17 mouse cellular contexts compared by ENCODE assay signal in genomic region chrX:6751549-6752047, GRCm38 (mm10). TPM values are rescaled to one million over a fixed set of nuclear protein-coding genes. Genes with fewer than 3 reads are reported as not detected.
DNase-seq lines count a peak whose midpoint lies in the region; ATAC-seq and TF ChIP-seq lines count a peak whose summit lies in the region.
"Had no signal": no experiment of that assay in that cellular context is flagged by ENCODE, and none has a peak within 500 bp of the region (broad histone marks: within the 10 kb centered on the region; RNA-seq: fewer than 3 reads in every experiment).

No protein-coding gene starts in this region.

- no peak for TF ChIP-seq RAD21 in CH12.LX (IDR thresholded peaks at IDR 0.05; ENCODE audit: low read depth, low read length)

- dilution Hi-C loops in CH12.LX (cut with MboI; ENCODE audit: extremely low pct_ligation_motif_present, extremely low pct_unique_long_range_greater_than_20kb, low sequenced_read_pairs), result no loop called here

- H3K4me1 ChIP-seq in CH12.LX (ENCODE audit: control insufficient read depth in 1 of 2, insufficient read depth in 2 of 2), result peaks cover 3 to 11% of the 10 kb centered on the region in 2 experiments; a peak in 2 of 4 replicates
- H3K4me1 ChIP-seq in forebrain, embryonic 13.5 days, result no peaks in the 10 kb centered on the region
- peaks cover 5% of the 10 kb centered on the region for H3K4me1 ChIP-seq in limb, embryonic 10.5 days
- H3K4me1 ChIP-seq: limb, embryonic 13.5 days; megakaryocyte, embryonic 14.5 days had no signal

- TF ChIP-seq CTCF in CH12.LX (conservative IDR thresholded peaks at IDR 0.05 in 1 of 2, IDR thresholded peaks at IDR 0.05 in 1 of 2; ENCODE audit: low read depth in 2 of 2, low read length in 2 of 2), result no peak

- no peak overlapping the region for H3K9ac ChIP-seq in CH12.LX (ENCODE audit: insufficient read depth, low read depth)
- no peak overlapping the region for H3K9ac ChIP-seq in forebrain, embryonic 13.5 days
- H3K9ac ChIP-seq: limb, embryonic 13.5 days had no signal

- in situ Hi-C loops in CH12.LX (cut with MboI; ENCODE audit: low pct_ligation_motif_present, low pct_unique_long_range_greater_than_20kb, low sequenced_read_pairs), result no loop called here

- no peak overlapping the region for H3K4me2 ChIP-seq in CH12.LX (ENCODE audit: insufficient read depth, low read depth, poor library complexity, severe bottlenecking)
- H3K4me2 ChIP-seq in forebrain, embryonic 13.5 days, result no peak overlapping the region
- H3K4me2 ChIP-seq: limb, embryonic 13.5 days had no signal

- 0 out of 2 replicates have a peak, but pooled peaks have one; percentile 36 for ATAC-seq in forebrain, embryonic 13.5 days
- ATAC-seq: CD4-positive, CD25-positive, alpha-beta regulatory T cell, adult 4 months had no signal

- WGBS in forebrain, embryonic 13.5 days, result 25% methylated on average over 6 of the region's 6 CpGs
- 33% methylated on average over 6 of the region's 6 CpGs for WGBS in limb, embryonic 10.5 days

- no peaks in the 10 kb centered on the region for H3K9me3 ChIP-seq in CH12.LX (replicated peaks; ENCODE audit: low read length)
- no peaks in the 10 kb centered on the region for H3K9me3 ChIP-seq in forebrain, embryonic 13.5 days (replicated peaks)
- no peaks in the 10 kb centered on the region for H3K9me3 ChIP-seq in limb, embryonic 10.5 days (replicated peaks)
- H3K9me3 ChIP-seq: limb, embryonic 13.5 days; megakaryocyte, embryonic 14.5 days had no signal

- no peak overlapping the region for H3K27ac ChIP-seq in CH12.LX (ENCODE audit: insufficient read depth, low read depth)
- no peak overlapping the region for H3K27ac ChIP-seq in forebrain, embryonic 13.5 days
- no peak overlapping the region for H3K27ac ChIP-seq in limb, embryonic 10.5 days
- H3K27ac ChIP-seq: limb, embryonic 13.5 days had no signal

- no peak overlapping the region for H3K4me3 ChIP-seq in CH12.LX (replicated peaks in 1 of 3; ENCODE audit: low read depth in 2 of 3, low read length in 2 of 3, poor library complexity in 1 of 3)
- no peak overlapping the region for H3K4me3 ChIP-seq in forebrain, embryonic 13.5 days
- no peak overlapping the region for H3K4me3 ChIP-seq in limb, embryonic 10.5 days
- H3K4me3 ChIP-seq: erythroblast, embryonic 14.5 days; limb, embryonic 13.5 days; megakaryocyte, embryonic 14.5 days had no signal

- no peaks in the 10 kb centered on the region for H3K79me2 ChIP-seq in CH12.LX (replicated peaks; ENCODE audit: control insufficient read depth, extremely low read depth, insufficient read depth, poor library complexity, severe bottlenecking)

- DNase-seq in CH12.LX (ENCODE audit: extremely low read depth), result peak; percentile 16
- DNase-seq in ZHBTc4 (ENCODE audit: low read depth, low spot score), result peak; percentile 1
- DNase-seq in limb, embryonic 10.5 days (ENCODE audit: low spot score), result peak; percentile 32
- no peak for DNase-seq in urinary bladder, postnatal 10 days (ENCODE audit: low spot score)
- no peak for DNase-seq in cerebellum, postnatal 4 days (ENCODE audit: low spot score in 2 of 2)
- no peak for DNase-seq in left cerebral cortex, adult 18-20 months (ENCODE audit: low spot score in 2 of 2)
- no peak for DNase-seq in lung, postnatal 4 days
- DNase-seq: cerebellum, adult 9-11 months; gastrocnemius, postnatal 10 days; kidney, adult 11 months; lung, adult 18-20 months; thymus, postnatal 4 days had no signal

- no peaks in the 10 kb centered on the region for H3K27me3 ChIP-seq in CH12.LX (replicated peaks)
- no peaks in the 10 kb centered on the region for H3K27me3 ChIP-seq in forebrain, embryonic 13.5 days
- H3K27me3 ChIP-seq in limb, embryonic 10.5 days (ENCODE audit: low read depth, poor library complexity, severe bottlenecking), result no peaks in the 10 kb centered on the region
- H3K27me3 ChIP-seq: limb, embryonic 13.5 days had no signal

- no peaks in the 10 kb centered on the region for H3K36me3 ChIP-seq in CH12.LX (replicated peaks in 1 of 2; ENCODE audit: control insufficient read depth in 1 of 2, insufficient read depth in 1 of 2, low read length in 1 of 2)
- no peaks in the 10 kb centered on the region for H3K36me3 ChIP-seq in forebrain, embryonic 13.5 days (ENCODE audit: poor library complexity, severe bottlenecking)
- no peaks in the 10 kb centered on the region for H3K36me3 ChIP-seq in limb, embryonic 10.5 days
- H3K36me3 ChIP-seq: limb, embryonic 13.5 days had no signal

- TF ChIP-seq POLR2A in CH12.LX (IDR thresholded peaks at IDR 0.05; ENCODE audit: low read depth, low read length), result no peak

- TF ChIP-seq EP300 in CH12.LX (IDR thresholded peaks at IDR 0.05; ENCODE audit: low read length), result no peak

TF ChIP-seq in CH12.LX, 34 proteins besides CTCF, POLR2A, EP300 and RAD21:
- no peak for TF ChIP-seq PAX5 (IDR thresholded peaks at IDR 0.05; ENCODE audit: low read length)
- TF ChIP-seq ETS1 (conservative IDR thresholded peaks at IDR 0.05; ENCODE audit: low read depth, low read length), result no peak
- no peak for TF ChIP-seq HCFC1 (IDR thresholded peaks at IDR 0.05; ENCODE audit: low read depth, low read length)

RNA-seq across cellular contexts. Expression of gene Dgkk, which starts 27.5 kb away (rescaled TPM):
- total RNA-seq in CH12.LX (2012; rRNA removed), result not detected in 2 replicates
- total RNA-seq in CH12.LX (2014; rRNA removed), result 0.03 TPM in 1 of 2 replicates, not detected in the other
- polyA plus RNA-seq in CH12.LX (2012; ENCODE audit: insufficient read length, low read depth), result not detected in 2 replicates
- 0.25 and 0.27 TPM in 2 replicates for polyA plus RNA-seq in forebrain, embryonic 13.5 days (2015; fragmentation: Nextera tagmentation; extraction: Ambion mirVana)
- 0.59 and 0.73 TPM in 2 replicates for polyA plus RNA-seq in limb, embryonic 10.5 days (2016; fragmentation: Nextera tagmentation; extraction: Ambion mirVana)
- total RNA-seq in left cerebral cortex, adult 18-20 months (2021), result under 1 TPM; 0.52 to 0.58 TPM
- polyA plus RNA-seq: CD4-positive, CD25-positive, alpha-beta regulatory T cell, adult 4 months; erythroblast, embryonic 14.5 days had no signal

Comparison
In these comparisons a context has a peak if more than half of its experiments do, and no peak if none do; other contexts are left out.
1. DNase-seq: peak in CH12.LX (single experiment), ZHBTc4 (single experiment) and limb, embryonic 10.5 days (single experiment); none in urinary bladder, postnatal 10 days (single experiment), cerebellum, postnatal 4 days (0 of 2), left cerebral cortex, adult 18-20 months (0 of 2) and lung, postnatal 4 days (0 of 2).